Mouse (Mus musculus) heart, postnatal 14 days (tissue): ENCODE measurements at regions not wholly inside any gene's neighbourhood (a gene's known extent, or its start where the extent isn't known, plus 50 kb on each side); places are given as distances from the start of the nearest gene placed in this dataset.
"Not testable (repeated sequence)": the region's sequence is repeated elsewhere in the genome, so short reads cannot be mapped to it uniquely, and the experiment has no call there.

ENCODE experiments used
- DNase-seq, 2 experiments: peaks; one replicate each; pipeline ENCODE4 v3.0.0; 2021 to 2022
- intact Hi-C: fragments of 180-260 bp; cut with DNase I; formaldehyde crosslinking; loops from one replicate; pipeline ENCODE4 v1.15.1; 2025

DNA sequence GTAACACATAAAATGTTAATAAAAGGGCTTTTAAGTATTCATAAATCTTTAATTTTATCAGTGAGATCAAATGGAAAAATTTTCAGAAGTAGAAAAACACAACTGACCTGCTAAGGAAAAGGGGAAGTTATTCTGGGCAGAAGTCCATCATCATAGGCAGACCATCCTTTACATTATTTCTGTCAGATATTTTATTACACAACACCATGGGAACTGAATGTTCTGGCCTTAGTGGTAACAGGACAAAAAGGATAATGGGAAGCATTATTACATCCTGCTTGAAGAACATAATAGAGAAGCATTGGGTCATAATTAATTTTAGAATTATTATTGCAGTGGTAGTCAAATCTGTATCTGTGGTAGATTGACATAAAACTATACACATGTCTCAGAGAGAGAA is 603.5 kb upstream of the Gje1 start:
- intact Hi-C loops = no loop called here
- DNase-seq = no peak

DNA sequence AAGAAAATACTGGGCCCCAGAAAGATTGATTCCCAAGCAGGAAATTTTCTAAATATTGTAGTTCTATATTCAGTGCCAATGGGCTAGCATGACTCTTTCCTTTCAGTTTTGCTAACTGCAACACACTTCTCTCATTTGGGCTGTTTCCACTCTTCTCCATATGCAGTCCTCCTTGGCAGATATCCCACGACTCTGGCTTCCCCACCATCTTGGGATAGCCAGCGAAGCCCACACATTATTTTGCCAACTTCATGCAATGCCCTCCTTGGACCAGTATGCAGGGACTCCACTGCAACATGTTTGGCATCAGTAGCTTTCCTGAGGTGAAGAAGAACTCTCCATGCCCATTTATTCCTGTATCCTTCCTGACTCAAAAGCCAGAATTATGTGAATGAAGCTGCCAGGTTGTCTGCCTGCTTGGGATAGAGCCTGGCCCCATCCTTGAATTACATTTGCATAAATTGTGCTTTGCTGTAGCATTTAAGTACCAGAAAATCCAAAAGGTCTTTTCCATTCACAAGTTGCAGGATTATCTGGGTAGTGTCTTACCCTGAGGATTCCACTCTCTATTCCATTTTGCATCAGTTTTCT is 599.1 kb upstream of the Gje1 start:
- intact Hi-C loops = no loop called here
- DNase-seq = no peak

DNA sequence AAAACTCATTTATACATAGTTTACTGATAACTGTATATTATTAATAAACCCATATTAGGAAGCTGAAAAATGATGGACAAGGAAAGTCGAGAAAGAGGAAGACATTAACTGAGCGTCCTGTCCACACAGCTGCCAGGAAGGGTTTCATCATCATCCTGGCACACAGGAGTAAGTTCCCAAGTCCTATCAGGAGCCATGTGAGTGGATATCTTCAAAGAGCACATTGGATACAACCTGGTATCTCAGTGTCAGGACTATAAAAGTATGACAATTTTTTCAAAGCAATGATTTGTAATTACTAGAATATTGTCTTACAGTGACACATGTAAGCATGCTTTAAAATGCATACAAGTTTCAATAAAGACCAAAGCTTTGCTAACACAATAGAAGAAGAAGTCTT is 592.6 kb upstream of the Gje1 start:
- no peak for DNase-seq
- intact Hi-C loops = no loop called here

DNA sequence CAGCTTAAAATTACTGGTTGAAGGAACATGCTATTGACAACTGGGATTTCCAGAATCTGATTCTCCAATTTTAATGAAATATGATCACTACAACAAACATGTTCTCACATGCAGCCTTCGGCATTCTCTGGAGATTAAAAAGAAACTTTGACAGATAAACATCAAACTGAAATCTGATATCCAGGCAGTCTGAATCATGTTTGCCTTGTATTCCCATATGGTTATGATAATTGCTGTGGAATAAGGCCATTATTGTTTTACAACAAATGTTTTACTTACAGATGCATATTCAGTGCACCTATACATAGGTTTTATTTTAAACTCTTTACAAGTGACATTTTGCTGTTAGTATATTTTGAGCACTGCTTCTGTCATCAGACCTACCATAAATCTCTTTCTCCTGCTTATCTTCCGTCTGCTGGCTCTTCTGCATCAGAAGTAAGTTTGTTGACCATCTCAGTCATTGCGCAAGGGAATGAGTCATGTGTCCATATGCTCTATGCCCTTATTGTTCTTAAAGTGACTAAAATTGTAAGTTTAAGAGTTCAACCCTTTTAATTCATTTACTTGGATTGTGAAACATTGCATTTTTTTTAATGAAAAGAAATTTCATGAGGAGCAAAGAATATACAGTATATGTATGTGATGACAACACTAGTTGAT is 587.9 kb upstream of the Gje1 start:
- intact Hi-C loops = loop anchor here (10.0 kb wide), 1 partner anchor 119 kb away; no protein-coding TSS in a partner anchor
- DNase-seq = no peak

DNA sequence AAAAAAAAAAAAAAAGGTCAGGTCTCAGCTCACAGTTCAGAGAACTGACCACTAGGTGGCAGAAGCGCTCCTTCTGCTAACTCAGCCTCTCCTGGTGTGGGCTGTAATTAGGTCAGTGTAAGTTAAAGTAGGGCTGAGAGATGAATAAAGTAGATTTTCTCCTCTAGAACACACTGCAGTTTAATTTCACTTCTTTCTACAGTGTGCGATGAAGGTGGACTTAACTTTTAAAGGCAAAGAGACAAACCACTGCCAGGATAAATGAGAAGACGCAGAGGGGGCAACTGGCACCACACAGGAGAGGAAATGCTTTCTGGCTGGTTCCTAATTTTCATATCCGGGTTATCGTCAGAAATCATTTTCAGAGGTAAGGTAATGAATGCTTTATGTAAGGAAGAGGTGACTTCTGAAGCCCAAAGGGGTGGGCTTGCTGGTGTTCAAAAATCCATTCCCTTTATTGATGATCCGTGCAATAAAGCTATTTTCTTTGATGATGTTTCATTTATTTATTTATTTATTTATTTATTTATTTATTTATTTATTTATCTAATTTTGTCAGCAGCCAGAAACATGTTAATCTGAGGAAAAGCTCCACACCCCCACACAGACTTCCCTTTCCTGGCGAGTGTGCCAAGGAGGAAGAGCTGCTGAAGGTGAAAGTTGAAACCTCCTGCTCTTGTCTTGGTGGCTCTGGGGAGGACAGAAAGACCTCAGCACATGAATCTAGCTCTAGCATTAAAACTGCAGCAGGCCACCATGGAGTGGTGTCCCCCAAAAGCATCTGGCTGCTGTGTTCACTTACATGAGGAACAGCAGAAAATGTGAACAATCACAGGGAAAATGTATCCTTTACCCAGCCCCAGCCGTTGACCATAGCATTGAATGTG is 582.4 kb upstream of the Gje1 start:
- intact Hi-C loops = loop anchor here (10.0 kb wide), 1 partner anchor 124 kb away; no protein-coding TSS in a partner anchor
- peak; percentile 81 to 88 for DNase-seq

DNA sequence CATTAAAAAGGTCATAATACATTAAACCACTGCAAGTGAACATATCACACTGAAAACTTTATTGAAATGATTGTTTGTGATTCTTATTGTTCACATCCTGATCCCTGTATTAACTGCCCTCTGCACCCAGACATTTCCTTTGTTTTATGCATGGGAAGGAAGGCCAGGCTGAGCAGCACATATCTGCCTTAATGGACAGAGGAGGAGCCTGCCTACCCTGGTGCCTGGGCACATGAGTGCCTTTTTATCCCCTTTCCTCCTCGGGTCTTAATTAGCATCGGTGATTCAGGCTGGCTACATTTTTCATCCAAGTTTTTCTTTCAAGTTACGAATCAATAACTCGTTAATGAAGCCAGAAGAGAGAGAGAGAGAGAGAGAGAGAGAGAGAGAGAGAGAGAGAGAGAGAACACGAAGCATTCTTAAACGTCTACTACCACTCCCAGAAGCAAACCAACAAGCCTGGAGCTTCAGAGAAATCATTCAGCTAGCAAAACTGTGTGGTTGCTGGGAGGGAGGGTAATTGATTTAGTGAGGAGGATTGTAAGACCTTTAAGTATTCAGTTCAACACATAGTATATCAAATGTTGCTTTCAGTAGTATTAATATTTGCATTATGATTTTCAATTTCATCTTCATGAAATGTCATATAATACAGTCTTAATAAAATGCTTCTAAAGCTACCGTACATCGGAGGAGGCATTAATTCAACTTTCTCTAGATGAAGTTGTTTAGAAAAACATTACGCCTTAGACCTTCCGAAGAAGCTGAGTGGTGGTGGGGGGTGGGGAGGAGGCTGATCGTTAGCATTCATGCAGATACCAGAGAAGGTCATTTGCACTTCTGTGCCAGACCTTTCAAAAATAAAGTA is 581.6 kb upstream of the Gje1 start:
- no peak for DNase-seq
- intact Hi-C loops = loop anchor here (10.0 kb wide), 1 partner anchor 125 kb away; no protein-coding TSS in a partner anchor

DNA sequence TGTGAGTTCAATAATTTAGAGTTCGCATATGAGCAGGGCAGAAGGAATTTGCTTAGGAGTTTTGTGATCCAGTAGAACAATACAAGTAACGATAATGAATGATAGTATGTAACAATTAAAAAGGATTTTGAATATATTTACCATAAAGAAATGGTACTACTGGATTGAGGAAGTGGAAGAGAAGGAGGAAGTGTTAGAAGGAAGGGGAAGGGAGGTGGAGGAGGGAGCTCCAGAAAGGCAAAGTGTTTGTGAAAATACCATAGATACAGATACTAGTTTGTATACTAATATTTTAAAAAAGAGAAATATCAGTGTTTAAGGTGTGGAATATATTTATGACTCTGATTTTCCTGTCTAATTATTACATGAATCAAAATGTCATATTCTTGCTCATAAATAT is 579.2 kb upstream of the Gje1 start:
- intact Hi-C loops = no loop called here
- DNase-seq = no peak

DNA sequence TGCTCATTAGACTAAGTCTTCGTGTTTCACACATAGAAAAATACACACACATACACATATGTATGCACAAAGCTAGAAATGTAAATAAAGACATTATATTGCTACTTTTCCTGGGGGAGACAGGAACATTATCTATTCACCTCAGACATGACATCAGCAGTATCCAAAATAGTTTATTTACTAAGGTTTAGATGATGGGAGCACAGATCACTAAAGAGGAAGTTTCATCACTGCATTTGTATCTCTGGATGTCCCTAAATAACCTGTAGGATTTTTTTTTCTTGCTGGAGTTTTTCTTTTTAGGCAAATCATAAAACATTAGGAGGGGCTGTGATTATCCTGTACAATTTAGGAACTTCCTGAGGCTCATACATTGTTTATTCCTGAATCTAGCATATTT is 576.1 kb upstream of the Gje1 start:
- DNase-seq = no peak
- intact Hi-C loops = no loop called here

DNA sequence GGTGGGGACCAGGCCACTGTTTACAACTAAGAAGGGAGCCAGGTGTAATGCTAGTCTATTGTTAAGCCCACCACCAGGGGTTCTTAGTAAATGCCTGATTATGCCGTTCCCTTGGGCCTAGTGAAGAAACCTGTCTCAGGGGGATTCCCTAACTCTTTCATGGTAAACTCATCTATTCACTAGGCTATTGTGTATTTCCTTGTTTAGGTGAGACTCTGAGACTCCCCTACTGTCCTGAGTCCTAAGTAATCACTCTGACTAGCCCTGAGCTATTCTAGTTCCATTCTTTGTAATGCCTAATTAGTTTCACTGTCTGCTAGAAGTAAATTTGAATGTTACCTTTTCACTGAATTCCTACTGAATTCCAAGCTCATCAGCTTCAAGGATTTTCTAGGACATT is 545.3 kb upstream of the Gje1 start:
- intact Hi-C loops = not testable (repeated sequence)

DNA sequence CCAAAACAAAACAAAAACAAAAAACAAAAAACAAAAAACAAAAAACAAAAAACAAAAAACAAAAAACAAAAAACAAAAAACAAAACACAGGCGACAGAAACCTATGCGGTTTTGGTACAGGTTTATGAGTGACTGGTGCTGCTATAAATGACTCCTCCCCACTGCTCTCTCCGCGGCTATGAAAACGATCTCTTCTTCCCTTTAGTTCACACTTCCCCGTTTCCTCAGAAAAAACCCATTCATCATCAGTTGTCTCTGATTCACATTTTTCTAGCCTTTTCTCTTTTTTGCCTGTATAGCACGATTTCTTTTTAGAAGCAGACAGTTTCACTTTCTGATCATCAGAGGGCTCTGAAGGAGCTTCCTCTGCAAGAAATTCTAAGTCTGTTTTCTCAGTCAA is 544.3 kb upstream of the Gje1 start:
- DNase-seq, intact Hi-C loops: not testable (repeated sequence)

More for the DNA sequence above, 545.3 kb upstream of the Gje1 start:
- not testable (repeated sequence) for DNase-seq

DNA sequence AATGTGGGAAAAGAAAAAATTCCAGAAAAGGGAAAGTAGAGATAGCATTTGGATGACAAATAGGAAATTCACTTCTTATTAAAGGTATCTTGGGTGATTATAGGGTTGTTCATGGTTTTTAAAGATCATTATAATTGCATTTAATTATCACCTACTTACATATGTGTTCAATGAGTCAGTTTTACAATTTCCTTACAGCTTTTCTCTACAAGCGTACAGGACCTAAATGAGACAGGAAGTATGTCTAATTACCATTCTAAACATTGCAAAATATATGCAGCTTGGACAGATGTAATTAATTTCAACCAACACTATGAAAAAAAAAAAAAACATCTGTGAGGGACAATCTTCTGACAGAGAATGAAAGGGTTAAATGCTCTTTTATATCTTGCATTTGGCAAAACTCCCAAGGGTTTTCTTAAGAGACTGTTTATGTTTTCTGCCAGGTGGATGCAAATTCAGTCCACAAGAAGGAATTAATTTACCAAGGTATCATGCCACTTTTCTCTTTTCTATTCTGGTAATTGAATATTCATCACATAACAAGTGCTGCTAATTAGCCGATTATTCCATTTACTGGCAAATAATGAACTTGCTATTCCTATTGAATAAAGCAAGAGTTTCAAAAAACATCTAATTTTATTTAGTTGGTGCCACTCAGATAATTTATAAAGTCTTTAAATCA is 531.5 kb upstream of the Gje1 start:
- intact Hi-C loops = no loop called here
- DNase-seq = no peak

DNA sequence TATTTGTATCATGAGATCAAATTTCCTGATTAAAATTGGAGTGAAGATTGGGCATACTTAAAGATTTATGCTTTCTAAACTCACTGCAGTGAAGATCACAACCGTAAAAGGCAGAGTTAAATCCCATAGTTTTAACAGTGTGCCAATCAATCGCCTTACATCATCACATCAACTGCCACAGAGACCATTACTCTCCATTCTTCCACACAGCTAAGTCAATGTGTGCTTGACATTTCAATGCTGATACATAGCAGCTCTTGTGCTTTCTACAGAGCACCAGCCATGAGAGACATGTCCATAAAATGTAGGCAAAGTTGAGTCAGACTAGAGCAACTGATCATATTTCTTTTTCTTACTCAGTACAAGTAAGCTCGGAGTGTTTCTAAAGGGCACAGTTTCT is 530.9 kb upstream of the Gje1 start:
- intact Hi-C loops = no loop called here
- no peak for DNase-seq

DNA sequence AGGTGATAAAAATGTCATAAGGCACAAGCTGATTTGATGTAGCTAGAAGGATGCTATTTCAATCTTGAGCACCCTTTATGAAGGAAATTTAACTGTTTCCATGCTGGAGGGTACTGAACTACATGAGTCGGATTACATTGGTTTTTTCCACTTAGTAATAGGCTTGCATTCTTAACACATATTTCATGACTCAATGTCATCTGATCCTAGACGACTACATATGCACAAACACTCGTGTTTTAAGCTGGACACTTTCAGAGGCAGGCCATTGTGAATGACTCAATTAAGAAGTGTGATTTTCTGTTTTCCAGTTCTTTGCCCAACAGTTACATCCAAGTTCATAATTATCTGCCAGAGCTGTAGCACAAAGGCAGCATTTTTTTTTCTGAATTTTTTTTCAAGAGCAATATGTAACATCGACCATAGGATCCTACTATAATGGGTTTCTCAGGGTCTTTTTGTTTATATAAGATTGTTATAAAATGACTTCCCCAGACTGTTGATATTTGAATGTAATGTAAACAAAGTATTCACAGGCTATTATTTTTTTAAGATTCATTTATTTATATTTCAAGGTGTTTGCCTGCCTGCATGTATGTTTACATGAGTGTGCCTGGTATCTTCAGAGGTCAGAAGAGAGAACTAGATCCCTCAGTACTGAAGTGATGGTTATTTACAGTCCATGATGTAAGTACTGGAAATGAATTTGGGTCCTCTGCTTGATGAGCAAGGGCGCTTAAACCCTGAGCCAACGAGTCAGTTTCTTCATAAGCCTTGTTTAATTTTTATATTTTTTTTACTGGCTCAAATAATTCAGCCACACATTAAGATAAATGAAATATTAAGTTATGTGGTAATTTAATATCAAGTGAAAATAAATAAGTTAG is 526.6 kb upstream of the Gje1 start:
- no peak for DNase-seq
- intact Hi-C loops = no loop called here

DNA sequence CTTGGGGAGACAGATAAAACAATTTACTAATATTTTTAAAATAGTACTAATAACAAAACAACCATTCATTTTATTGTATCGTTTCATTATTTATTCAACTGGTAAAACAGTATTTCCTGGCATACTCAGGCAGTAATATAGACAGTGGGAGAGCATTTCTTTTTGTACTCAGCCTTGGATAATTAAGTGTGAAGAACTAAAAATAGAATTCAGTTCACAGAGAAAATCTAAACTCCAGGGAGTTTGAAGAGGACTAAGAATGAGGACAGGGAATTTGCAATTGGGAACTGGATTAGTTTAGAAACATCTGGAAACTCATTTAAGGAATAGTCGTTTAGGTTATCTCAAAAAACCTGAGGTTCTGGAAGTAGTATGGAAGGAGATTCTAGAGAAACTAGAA is 525.4 kb upstream of the Gje1 start:
- no peak for DNase-seq
- intact Hi-C loops = no loop called here

DNA sequence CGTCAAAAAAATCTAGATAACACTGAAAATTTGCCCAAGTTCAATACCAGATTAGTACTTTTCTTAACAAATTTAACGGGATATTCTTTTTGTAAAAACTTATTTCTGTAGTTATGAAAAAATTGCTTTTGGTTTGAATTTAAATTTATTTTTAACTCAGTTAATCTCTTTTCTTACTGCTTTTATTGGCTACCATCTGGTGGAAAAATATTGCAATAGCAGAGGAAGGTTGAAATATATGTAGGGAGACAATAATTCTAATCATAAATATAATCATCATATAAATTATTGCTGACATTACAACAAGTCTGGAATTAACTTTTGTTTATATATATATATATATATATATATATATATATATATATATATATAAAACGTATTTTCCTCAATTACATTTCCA is 500.9 kb upstream of the Gje1 start:
- DNase-seq = no peak
- intact Hi-C loops = no loop called here

DNA sequence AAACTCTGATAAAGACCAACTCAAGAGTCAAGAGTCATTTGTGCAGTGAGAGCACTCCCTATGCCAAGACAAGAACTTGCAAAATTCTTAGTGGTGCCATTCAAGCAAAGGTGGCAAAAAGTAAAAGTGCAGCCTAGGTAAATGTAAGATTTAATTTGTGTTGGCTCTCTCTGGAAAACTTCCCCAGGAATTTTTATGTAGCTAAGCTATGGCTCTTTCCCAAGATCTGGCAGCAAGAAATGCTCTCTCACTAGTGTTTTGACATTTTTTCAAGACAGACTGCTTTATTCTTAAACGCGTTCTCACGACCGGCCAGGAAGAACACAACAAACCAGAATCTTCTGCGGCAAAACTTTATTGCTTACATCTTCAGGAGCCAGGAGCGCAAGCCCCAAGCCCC is 461.6 kb upstream of the Gje1 start:
- DNase-seq = no peak
- intact Hi-C loops = no loop called here

DNA sequence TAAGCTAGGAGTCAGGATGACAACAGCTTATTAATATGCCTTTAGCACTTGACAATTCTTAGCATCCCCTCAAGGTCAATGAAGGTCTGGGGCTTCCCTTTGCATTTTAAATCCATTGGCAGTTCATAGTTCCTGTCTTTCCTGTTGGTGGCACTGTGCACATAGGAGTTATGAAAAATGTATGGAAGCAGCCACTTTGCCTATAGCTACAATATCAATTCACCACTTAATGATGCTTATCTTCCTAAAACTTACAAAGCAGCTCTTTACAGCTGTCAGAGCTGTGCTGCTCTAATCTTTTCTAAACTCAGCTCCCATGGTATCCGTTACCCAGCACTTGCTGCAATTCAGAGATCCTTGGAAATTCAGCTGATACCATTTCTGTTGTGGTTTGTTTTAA is 456.4 kb upstream of the Gje1 start:
- no peak for DNase-seq
- intact Hi-C loops = no loop called here

DNA sequence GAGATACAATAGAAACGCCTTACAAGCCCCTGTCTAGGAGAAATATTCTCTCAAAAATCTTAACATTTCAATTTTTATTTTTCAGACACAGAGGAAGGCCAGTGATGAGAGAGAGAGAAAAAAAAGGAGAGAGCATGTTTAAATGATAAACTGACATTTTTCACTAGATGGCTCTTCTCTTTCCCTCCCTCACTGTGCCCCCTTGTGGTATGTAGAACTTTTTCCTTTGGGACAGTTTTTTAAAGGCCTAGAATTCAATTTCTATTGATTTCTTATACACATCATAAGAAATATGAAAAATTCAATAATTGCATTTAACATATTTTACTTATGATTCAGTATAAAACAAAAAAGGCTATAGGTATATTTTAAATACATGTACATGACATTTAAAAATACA is 454.5 kb upstream of the Gje1 start:
- DNase-seq = no peak
- intact Hi-C loops = no loop called here

DNA sequence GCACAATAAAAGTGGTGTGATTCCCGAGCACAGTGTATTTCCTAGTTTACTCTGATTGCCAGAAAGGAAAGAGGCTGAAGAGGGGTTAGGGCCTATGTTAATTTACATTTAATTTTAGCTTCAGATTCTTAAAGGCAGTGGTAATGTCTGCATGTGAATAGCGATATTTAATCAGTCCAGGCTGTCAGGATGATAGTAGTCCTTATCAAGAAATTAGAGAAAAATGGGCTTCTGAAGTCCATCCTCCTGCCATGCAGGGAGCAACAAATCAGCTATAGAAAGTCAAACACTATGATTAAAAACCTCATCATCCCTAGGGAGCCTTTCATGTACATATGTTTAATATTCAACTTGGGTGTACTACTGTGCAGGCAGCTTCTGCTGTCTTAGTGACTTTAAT is 422.7 kb upstream of the Gje1 start:
- intact Hi-C loops = no loop called here
- no peak for DNase-seq
